ENCODE assay signal across 21 mouse cellular contexts in genomic region chr13:24483691-24484090, GRCm38 (mm10).
A peak's percentile ranks its signal among the peaks of the same experiment; 100 is the strongest.
DNase-seq lines count a peak whose midpoint lies in the region; ATAC-seq lines count a peak whose summit lies in the region.
"Had no signal": no experiment of that assay in that cellular context is flagged by ENCODE, and none has a peak within 500 bp of the region (broad histone marks: within the 10 kb centered on the region; RNA-seq: fewer than 3 reads in every experiment).

No protein-coding gene starts in this region.

- H3K4me3 ChIP-seq in midbrain, embryonic 11.5 days (ENCODE audit: low read depth, low read length), result no peak overlapping the region
- no peak overlapping the region for H3K4me3 ChIP-seq in midbrain, embryonic 15.5 days

- no peaks in the 10 kb centered on the region for H3K9me3 ChIP-seq in midbrain, embryonic 11.5 days (ENCODE audit: control insufficient read depth, low read length)
- H3K9me3 ChIP-seq in midbrain, embryonic 15.5 days, result no peaks in the 10 kb centered on the region
- H3K9me3 ChIP-seq: G1E had no signal

- H3K4me1 ChIP-seq in midbrain, embryonic 11.5 days (ENCODE audit: control insufficient read depth, insufficient read depth, low read length), result no peaks in the 10 kb centered on the region
- H3K4me1 ChIP-seq in midbrain, embryonic 15.5 days, result peaks cover 3% of the 10 kb centered on the region; the same call in 1 of the 2 replicates

- no peak overlapping the region for H3K9ac ChIP-seq in midbrain, embryonic 11.5 days (ENCODE audit: low read length)
- H3K9ac ChIP-seq in midbrain, embryonic 15.5 days, result no peak overlapping the region

- WGBS in midbrain, embryonic 11.5 days, result 90% methylated on average over 3 of the region's 3 CpGs
- WGBS in midbrain, embryonic 15.5 days, result 90% methylated on average over 3 of the region's 3 CpGs

- H3K4me2 ChIP-seq in midbrain, embryonic 11.5 days, result no peak overlapping the region
- H3K4me2 ChIP-seq in midbrain, embryonic 15.5 days, result no peak overlapping the region

- no peak for ATAC-seq in midbrain, embryonic 11.5 days (ENCODE audit: low FRiP score)
- ATAC-seq in midbrain, embryonic 15.5 days (replicated peaks), result no peak
- ATAC-seq in inflammation-experienced regulatory T-cells, adult 6 months, result no peak
- ATAC-seq: activated CD4-positive, CD25-positive, alpha-beta regulatory T cell, adult 4 months; CD4-positive, CD25-positive, alpha-beta regulatory T cell, adult 4 months; Patski had no signal

- no peaks in the 10 kb centered on the region for H3K36me3 ChIP-seq in midbrain, embryonic 11.5 days (ENCODE audit: control insufficient read depth, insufficient read depth, low read length)
- H3K36me3 ChIP-seq in midbrain, embryonic 15.5 days (replicated peaks), result no peaks in the 10 kb centered on the region
- H3K36me3 ChIP-seq: G1E had no signal

- DNase-seq in cerebellum, adult 9-10 months, result peak; percentile 3
- no peak for DNase-seq in cerebellum, postnatal 10 days
- peak; percentile 70 for DNase-seq in midbrain, embryonic 11.5 days (ENCODE audit: low spot score, missing footprints)
- DNase-seq in retina, postnatal 1 day, result peak; percentile 20
- no peak for DNase-seq in retina, embryonic 14.5 days (ENCODE audit: low spot score)
- peak; percentile 12 for DNase-seq in brain, adult 2 months (ENCODE audit: low read depth, low spot score)
- DNase-seq: adrenal gland, adult 8-10 months; adrenal gland, postnatal 10 days; adrenal gland, postnatal 14 days; adrenal gland, postnatal 25 days; B cell, adult 2 months; cerebellum, adult 11 months; cerebellum, adult 11-12 months; cerebellum, adult 18-20 months had no signal

- no peak overlapping the region for H3K27ac ChIP-seq in midbrain, embryonic 11.5 days (ENCODE audit: low read depth, low read length)
- H3K27ac ChIP-seq in midbrain, embryonic 15.5 days, result no peak overlapping the region

- H3K27me3 ChIP-seq in midbrain, embryonic 11.5 days (ENCODE audit: control insufficient read depth, insufficient read depth, low read length), result no peaks in the 10 kb centered on the region
- H3K27me3 ChIP-seq in midbrain, embryonic 15.5 days (replicated peaks), result no peaks in the 10 kb centered on the region
- H3K27me3 ChIP-seq: CH12.LX, Patski had no signal

Comparison
In these comparisons a context has a peak if more than half of its experiments do, and no peak if none do; other contexts are left out.
1. DNase-seq: peak in cerebellum, adult 9-10 months (single experiment), midbrain, embryonic 11.5 days (single experiment), retina, postnatal 1 day (single experiment) and brain, adult 2 months (single experiment); none in cerebellum, postnatal 10 days (0 of 2) and retina, embryonic 14.5 days (single experiment).